Mouse (Mus musculus) bone marrow macrophage, adult 2 months (primary cell): ENCODE results near the gene Arhgap29.

Source experiments
- CTCF ChIP-seq: IDR thresholded peaks from 2 replicates; pipeline ENCODE4 v1.5.1; 2012; ENCODE audit warnings: low read depth, mild to moderate bottlenecking, low read length, moderate library complexity
- POLR2A ChIP-seq: IDR thresholded peaks from 2 replicates; pipeline ENCODE4 v1.6.1; 2012; ENCODE audit warnings: mild to moderate bottlenecking, low read depth, low read length, borderline replicate concordance

- TF ChIP-seq POLR2A (no peak), CTCF (no peak)
Measured at GRCm38 (mm10) chr3:121916802-121917532, 35.4 kb upstream of the Arhgap29 start.
